Mouse (Mus musculus): ENCODE measurements at regions not wholly inside any gene's neighbourhood (a gene's known extent, or its start where the extent isn't known, plus 50 kb on each side); places are given as distances from the start of the nearest gene placed in this dataset.

DNA sequence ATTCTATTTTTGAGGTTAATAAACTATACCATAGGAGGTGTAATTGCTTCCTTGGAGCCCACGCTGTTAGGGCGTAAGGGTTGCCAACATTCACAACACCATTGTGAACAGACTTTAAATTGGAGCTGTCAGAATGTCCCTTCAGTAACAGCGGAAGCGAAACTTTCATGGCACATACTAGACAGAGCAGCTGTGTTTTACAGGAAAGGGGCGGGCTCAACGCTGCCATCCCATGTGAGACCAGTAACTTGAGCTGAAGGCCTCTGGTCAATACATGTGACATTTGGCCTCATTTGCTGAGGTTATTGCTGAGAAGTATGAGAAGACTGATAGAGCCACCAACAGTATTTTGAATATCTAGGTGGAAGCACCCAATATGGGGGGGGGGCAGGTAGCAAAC lies 83.5 kb upstream of the Dock1 start:
- H3K4me1 ChIP-seq (ENCODE audit: control insufficient read depth, insufficient read depth, low read length): no peaks in the 10 kb centered on the region
- no peaks in the 10 kb centered on the region for H3K36me3 ChIP-seq (ENCODE audit: control insufficient read depth, insufficient read depth, low read length)
- no peak overlapping the region for H3K4me3 ChIP-seq (ENCODE audit: insufficient read depth, low read depth, low read length)
- H3K27ac ChIP-seq (ENCODE audit: insufficient read depth, low read depth, low read length): no peak overlapping the region
- 94% methylated on average over 6 of the region's 6 CpGs for WGBS
- TF ChIP-seq POLR2A (IDR thresholded peaks at IDR 0.05; ENCODE audit: low read depth, low read length): no peak
- no peak for TF ChIP-seq CTCF (conservative IDR thresholded peaks at IDR 0.05; ENCODE audit: insufficient read depth, insufficient read length, low read depth, low read length)
- H3K27me3 ChIP-seq (replicated peaks; ENCODE audit: control insufficient read depth, insufficient read depth, low read length): no peaks in the 10 kb centered on the region; the same call in 1 of the 2 replicates
- DNase-seq: peak; percentile 4

GRCm38 (mm10) chr7:134607886-134608285 lies 62.6 kb upstream of the Dock1 start:
- H3K27me3 ChIP-seq (replicated peaks; ENCODE audit: control insufficient read depth, insufficient read depth, low read length): no peaks in the 10 kb centered on the region
- 46% methylated on average over 3 of the region's 3 CpGs for WGBS
- TF ChIP-seq CTCF (conservative IDR thresholded peaks at IDR 0.05; ENCODE audit: insufficient read depth, insufficient read length, low read depth, low read length): no peak
- TF ChIP-seq POLR2A (IDR thresholded peaks at IDR 0.05; ENCODE audit: low read depth, low read length): no peak

DNA sequence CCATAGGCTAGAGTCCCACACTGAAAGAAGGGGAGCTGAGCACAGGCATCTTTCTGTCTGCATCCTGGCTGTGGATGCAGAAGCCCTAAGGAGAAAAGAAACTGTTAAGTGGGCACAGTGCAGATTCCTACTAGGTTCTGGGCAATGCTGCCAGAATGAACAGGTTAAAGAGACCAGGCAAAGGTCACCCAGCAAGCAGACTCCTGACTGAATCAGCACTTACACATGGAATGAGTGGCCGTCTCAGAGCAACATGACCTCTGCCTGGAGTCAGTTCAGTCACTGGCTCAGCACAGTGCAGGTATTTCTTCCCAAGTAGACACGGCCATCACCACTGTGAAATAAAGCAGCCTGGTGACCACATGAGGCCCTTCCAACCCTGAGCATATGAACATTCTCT lies 60.3 kb upstream of the Dock1 start:
- DNase-seq: peak; percentile 88
- H3K27me3 ChIP-seq (replicated peaks; ENCODE audit: control insufficient read depth, insufficient read depth, low read length): no peaks in the 10 kb centered on the region
- 46% methylated on average over 2 of the region's 2 CpGs for WGBS
- TF ChIP-seq CTCF (conservative IDR thresholded peaks at IDR 0.05; ENCODE audit: insufficient read depth, insufficient read length, low read depth, low read length) (no peak), POLR2A (IDR thresholded peaks at IDR 0.05; ENCODE audit: low read depth, low read length) (no peak)
- H3K27ac ChIP-seq (ENCODE audit: insufficient read depth, low read depth, low read length): 0 out of 2 replicates have a peak overlapping the region, but pooled peaks have one; percentile 6
- H3K4me3 ChIP-seq (ENCODE audit: insufficient read depth, low read depth, low read length): no peak overlapping the region
- H3K36me3 ChIP-seq (ENCODE audit: control insufficient read depth, insufficient read depth, low read length): no peaks in the 10 kb centered on the region
- H3K4me1 ChIP-seq (ENCODE audit: control insufficient read depth, insufficient read depth, low read length): peaks cover 23% of the 10 kb centered on the region; the same call in 1 of the 2 replicates

More at GRCm38 (mm10) chr7:134607886-134608285, 62.6 kb upstream of the Dock1 start:
- Histone ChIP-seq H3K4me3 (ENCODE audit: insufficient read depth, low read depth, low read length) (no peak overlapping the region), H3K36me3 (ENCODE audit: control insufficient read depth, insufficient read depth, low read length) (no peaks in the 10 kb centered on the region), H3K4me1 (ENCODE audit: control insufficient read depth, insufficient read depth, low read length) (peaks cover 23% of the 10 kb centered on the region; the same call in 1 of the 2 replicates), H3K27ac (ENCODE audit: insufficient read depth, low read depth, low read length) (peak overlapping the region; percentile 47; the same call in 1 of the 2 replicates)
- peak; percentile 3 for DNase-seq

- Histone ChIP-seq H3K27me3 (replicated peaks; ENCODE audit: control insufficient read depth, insufficient read depth, low read length) (no peaks in the 10 kb centered on the region), H3K4me1 (ENCODE audit: control insufficient read depth, insufficient read depth, low read length) (peaks cover 23% of the 10 kb centered on the region; the same call in 1 of the 2 replicates), H3K36me3 (ENCODE audit: control insufficient read depth, insufficient read depth, low read length) (no peaks in the 10 kb centered on the region), H3K4me3 (ENCODE audit: insufficient read depth, low read depth, low read length) (no peak overlapping the region), H3K27ac (ENCODE audit: insufficient read depth, low read depth, low read length) (peak overlapping the region; percentile 3; the same call in 1 of the 2 replicates)
- 27% methylated on average over 9 of the region's 9 CpGs for WGBS
- no peak for TF ChIP-seq POLR2A (IDR thresholded peaks at IDR 0.05; ENCODE audit: low read depth, low read length)
- no peak for TF ChIP-seq CTCF (conservative IDR thresholded peaks at IDR 0.05; ENCODE audit: insufficient read depth, insufficient read length, low read depth, low read length)
- peak; percentile 29 for DNase-seq
Observed at GRCm38 (mm10) chr7:134611371-134611770, 59.1 kb upstream of the Dock1 start.

GRCm38 (mm10) chr7:134612175-134612633 lies 58.2 kb upstream of the Dock1 start:
- Histone ChIP-seq H3K27me3 (replicated peaks; ENCODE audit: control insufficient read depth, insufficient read depth, low read length) (no peaks in the 10 kb centered on the region), H3K4me1 (ENCODE audit: control insufficient read depth, insufficient read depth, low read length) (peaks cover 23% of the 10 kb centered on the region; the same call in 1 of the 2 replicates), H3K27ac (ENCODE audit: insufficient read depth, low read depth, low read length) (peak overlapping the region; percentile 77; the same call in 1 of the 2 replicates), H3K4me3 (ENCODE audit: insufficient read depth, low read depth, low read length) (no peak overlapping the region), H3K36me3 (ENCODE audit: control insufficient read depth, insufficient read depth, low read length) (no peaks in the 10 kb centered on the region)
- TF ChIP-seq CTCF (conservative IDR thresholded peaks at IDR 0.05; ENCODE audit: insufficient read depth, insufficient read length, low read depth, low read length) (no peak), POLR2A (IDR thresholded peaks at IDR 0.05; ENCODE audit: low read depth, low read length) (no peak)
- WGBS: 20% methylated on average over 4 of the region's 4 CpGs
- peak; percentile 92 for DNase-seq

- peak; percentile 35 for DNase-seq
- Histone ChIP-seq H3K4me3 (ENCODE audit: insufficient read depth, low read depth, low read length) (no peak overlapping the region), H3K36me3 (ENCODE audit: control insufficient read depth, insufficient read depth, low read length) (no peaks in the 10 kb centered on the region), H3K27me3 (replicated peaks; ENCODE audit: control insufficient read depth, insufficient read depth, low read length) (no peaks in the 10 kb centered on the region), H3K27ac (ENCODE audit: insufficient read depth, low read depth, low read length) (no peak overlapping the region), H3K4me1 (ENCODE audit: control insufficient read depth, insufficient read depth, low read length) (0 out of 2 replicates have a peak, but pooled peaks cover 4% of the 10 kb centered on the region)
- 14% methylated on average over 2 of the region's 2 CpGs for WGBS
- no peak for TF ChIP-seq CTCF (conservative IDR thresholded peaks at IDR 0.05; ENCODE audit: insufficient read depth, insufficient read length, low read depth, low read length)
- TF ChIP-seq POLR2A (IDR thresholded peaks at IDR 0.05; ENCODE audit: low read depth, low read length): no peak
Observed at GRCm38 (mm10) chr7:134619220-134619975, 51.1 kb upstream of the Dock1 start.

DNA sequence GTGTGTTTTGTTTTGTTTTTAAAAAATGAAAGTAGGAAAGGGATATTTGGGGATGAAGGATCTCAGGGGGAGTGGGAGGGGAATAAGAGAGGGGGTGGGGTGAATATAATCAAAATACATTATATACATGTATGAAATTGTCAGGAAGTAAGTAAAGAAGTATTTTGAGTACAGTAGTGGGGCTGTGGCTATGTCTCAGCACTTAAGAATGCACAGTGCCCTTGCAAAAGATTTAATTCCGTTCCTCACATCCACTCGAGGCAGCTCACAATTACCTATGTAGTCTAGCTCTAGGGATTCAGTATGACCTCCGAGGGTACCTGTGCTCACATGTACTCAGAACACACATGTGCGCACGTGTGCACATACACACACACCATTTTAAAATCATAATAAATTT lies 50.4 kb upstream of the Dock1 start:
- 78% methylated on average over 5 of the region's 5 CpGs for WGBS

More for the DNA sequence above, 50.4 kb upstream of the Dock1 start:
- DNase-seq: no peak
- no peaks in the 10 kb centered on the region for H3K36me3 ChIP-seq (ENCODE audit: control insufficient read depth, insufficient read depth, low read length)
- H3K4me1 ChIP-seq (ENCODE audit: control insufficient read depth, insufficient read depth, low read length): 0 out of 2 replicates have a peak, but pooled peaks cover 4% of the 10 kb centered on the region
- no peak overlapping the region for H3K27ac ChIP-seq (ENCODE audit: insufficient read depth, low read depth, low read length)
- H3K27me3 ChIP-seq (replicated peaks; ENCODE audit: control insufficient read depth, insufficient read depth, low read length): no peaks in the 10 kb centered on the region
- no peak overlapping the region for H3K4me3 ChIP-seq (ENCODE audit: insufficient read depth, low read depth, low read length)
- TF ChIP-seq POLR2A (IDR thresholded peaks at IDR 0.05; ENCODE audit: low read depth, low read length): no peak
- TF ChIP-seq CTCF (conservative IDR thresholded peaks at IDR 0.05; ENCODE audit: insufficient read depth, insufficient read length, low read depth, low read length): no peak
